Mouse (Mus musculus) kidney, embryonic 15.5 days (tissue): ENCODE measurements around the gene Ptpro. TPM values are rescaled to one million over a fixed set of nuclear protein-coding genes. Genes with fewer than 3 reads are reported as not detected.

ENCODE experiments used
- ATAC-seq: fragments of 200-750 bp; cut with Nextera tagmentation; replicated peaks from 2 replicates; pipeline ENCODE4 v1.8.0; 2017; ENCODE audit warnings: moderate TSS enrichment; ENCODE audit not compliant: low FRiP score
- H3K27ac ChIP-seq: fragments of 300-500 bp; sonication (generic); 2 replicates; pipeline ENCODE4 v1.5.1; 2015; ENCODE audit warnings: mild to moderate bottlenecking, inconsistent platforms
- H3K27me3 ChIP-seq: fragments of 300-500 bp; sonication (generic); 2 replicates; pipeline ENCODE4 v1.6.1; 2015; ENCODE audit warnings: inconsistent platforms
- H3K36me3 ChIP-seq: fragments of 300-500 bp; sonication (generic); 2 replicates; pipeline ENCODE4 v1.6.1; 2015; ENCODE audit warnings: inconsistent platforms
- H3K4me1 ChIP-seq: fragments of 300-500 bp; sonication (generic); 2 replicates; pipeline ENCODE4 v1.6.1; 2015; ENCODE audit warnings: inconsistent platforms
- H3K4me2 ChIP-seq: fragments of 300-500 bp; sonication (generic); 2 replicates; pipeline ENCODE4 v1.6.1; 2015; ENCODE audit warnings: moderate library complexity, mild to moderate bottlenecking, inconsistent platforms
- H3K4me3 ChIP-seq: fragments of 300-500 bp; sonication (generic); replicated peaks from 2 replicates; pipeline ENCODE4 v1.5.1; 2015; ENCODE audit warnings: mild to moderate bottlenecking, inconsistent platforms
- H3K9ac ChIP-seq: fragments of 300-500 bp; sonication (generic); 2 replicates; pipeline ENCODE4 v1.6.1; 2015; ENCODE audit warnings: mild to moderate bottlenecking, inconsistent platforms
- H3K9me3 ChIP-seq: fragments of 300-500 bp; sonication (generic); replicated peaks from 2 replicates; pipeline ENCODE4 v1.6.1; 2016; ENCODE audit warnings: inconsistent platforms
- WGBS: fragments of 180-500 bp; shearing (Covaris S2); methylation state at CpG from one replicate; pipeline ENCODE4 v1.1.7; 2015; ENCODE audit warnings: mixed read lengths; 5-methylcytosine and 5-hydroxymethylcytosine counted together
- polyA plus RNA-seq: library from polyadenylated mRNA; unstranded; fragments of >200 nt; fragmentation: Nextera tagmentation; extraction: Ambion mirVana; gene quantifications from 2 replicates; pipeline ENCODE4 v1.2.1, GENCODE M21; 2015

Ptpro gene
- polyA plus RNA-seq, 1 experiment from 2014 or later = 15.9 TPM

GRCm38 (mm10) chr6:137343688-137344441, 91.7 kb downstream of the Ptpro start:
- H3K9ac ChIP-seq = no peak overlapping the region
- no peak overlapping the region for H3K4me3 ChIP-seq
- H3K27me3 ChIP-seq = no peaks in the 10 kb centered on the region
- no peak overlapping the region for H3K4me2 ChIP-seq
- no peaks in the 10 kb centered on the region for H3K36me3 ChIP-seq
- ATAC-seq = peak; percentile 83
- no peaks in the 10 kb centered on the region for H3K9me3 ChIP-seq
- 46% methylated on average over 5 of the region's 5 CpGs for WGBS
- H3K4me1 ChIP-seq = no peaks in the 10 kb centered on the region
- H3K27ac ChIP-seq = no peak overlapping the region

GRCm38 (mm10) chr6:137360166-137360565, 108.0 kb downstream of the Ptpro start:
- 72% methylated on average over 7 of the region's 7 CpGs for WGBS
- Histone ChIP-seq H3K9me3 (no peaks in the 10 kb centered on the region), H3K4me2 (no peak overlapping the region), H3K4me1 (0 out of 2 replicates have a peak, but pooled peaks cover 4% of the 10 kb centered on the region), H3K36me3 (no peaks in the 10 kb centered on the region), H3K27ac (no peak overlapping the region), H3K4me3 (no peak overlapping the region), H3K27me3 (no peaks in the 10 kb centered on the region), H3K9ac (no peak overlapping the region)
- ATAC-seq = no peak

GRCm38 (mm10) chr6:137362216-137362615, 110.1 kb downstream of the Ptpro start:
- peak; percentile 62; the same call in 1 of the 2 replicates for ATAC-seq
- Histone ChIP-seq H3K27me3 (no peaks in the 10 kb centered on the region), H3K9me3 (no peaks in the 10 kb centered on the region), H3K9ac (no peak overlapping the region), H3K4me3 (no peak overlapping the region), H3K36me3 (no peaks in the 10 kb centered on the region), H3K4me2 (no peak overlapping the region), H3K27ac (no peak overlapping the region), H3K4me1 (0 out of 2 replicates have a peak, but pooled peaks cover 4% of the 10 kb centered on the region)
- WGBS = 53% methylated on average over 8 of the region's 8 CpGs

GRCm38 (mm10) chr6:137364681-137365080, 112.6 kb downstream of the Ptpro start:
- no peaks in the 10 kb centered on the region for H3K36me3 ChIP-seq
- no peak overlapping the region for H3K27ac ChIP-seq
- H3K4me1 ChIP-seq = 0 out of 2 replicates have a peak, but pooled peaks cover 4% of the 10 kb centered on the region
- H3K4me3 ChIP-seq = no peak overlapping the region
- no peak overlapping the region for H3K4me2 ChIP-seq
- no peak overlapping the region for H3K9ac ChIP-seq
- no peak for ATAC-seq
- 80% methylated on average over 5 of the region's 5 CpGs for WGBS
- H3K27me3 ChIP-seq = no peaks in the 10 kb centered on the region
- no peaks in the 10 kb centered on the region for H3K9me3 ChIP-seq

- Histone ChIP-seq H3K4me1 (peaks cover 8% of the 10 kb centered on the region; the same call in 1 of the 2 replicates), H3K4me3 (no peak overlapping the region), H3K27me3 (no peaks in the 10 kb centered on the region), H3K4me2 (no peak overlapping the region), H3K27ac (no peak overlapping the region), H3K36me3 (no peaks in the 10 kb centered on the region), H3K9me3 (no peaks in the 10 kb centered on the region), H3K9ac (no peak overlapping the region)
- WGBS = 85% methylated on average over 2 of the region's 2 CpGs
- ATAC-seq = no peak
These were observed 113.5 kb downstream of the Ptpro start for GRCm38 (mm10) chr6:137365637-137366036.

- H3K4me2 ChIP-seq = no peak overlapping the region
- H3K9me3 ChIP-seq = no peaks in the 10 kb centered on the region
- H3K27me3 ChIP-seq = no peaks in the 10 kb centered on the region
- peaks cover 7% of the 10 kb centered on the region; the same call in 1 of the 2 replicates for H3K4me1 ChIP-seq
- no peak overlapping the region for H3K4me3 ChIP-seq
- H3K9ac ChIP-seq = no peak overlapping the region
- no peaks in the 10 kb centered on the region for H3K36me3 ChIP-seq
- peak; percentile 71; the same call in 1 of the 2 replicates for ATAC-seq
- no peak overlapping the region for H3K27ac ChIP-seq
- WGBS = 50% methylated on average over 8 of the region's 8 CpGs
These were observed 118.6 kb downstream of the Ptpro start for GRCm38 (mm10) chr6:137370745-137371144.

- WGBS = 71% methylated on average over 6 of the region's 6 CpGs
- no peaks in the 10 kb centered on the region for H3K36me3 ChIP-seq
- ATAC-seq = no peak
These were observed 119.3 kb downstream of the Ptpro start for GRCm38 (mm10) chr6:137371455-137371854.

GRCm38 (mm10) chr6:137373920-137374319, 121.8 kb downstream of the Ptpro start:
- H3K27ac ChIP-seq = no peak overlapping the region
- no peak for ATAC-seq
- H3K9ac ChIP-seq = no peak overlapping the region
- no peak overlapping the region for H3K4me2 ChIP-seq
- H3K4me3 ChIP-seq = no peak overlapping the region
- H3K4me1 ChIP-seq = peaks cover 7% of the 10 kb centered on the region; the same call in 1 of the 2 replicates
- no peaks in the 10 kb centered on the region for H3K9me3 ChIP-seq
- WGBS = 88% methylated on average over 6 of the region's 6 CpGs
- no peaks in the 10 kb centered on the region for H3K27me3 ChIP-seq
- no peaks in the 10 kb centered on the region for H3K36me3 ChIP-seq

More at GRCm38 (mm10) chr6:137371455-137371854, 119.3 kb downstream of the Ptpro start:
- H3K27me3 ChIP-seq = no peaks in the 10 kb centered on the region
- H3K4me2 ChIP-seq = no peak overlapping the region
- H3K4me1 ChIP-seq = peaks cover 7% of the 10 kb centered on the region; the same call in 1 of the 2 replicates
- H3K9me3 ChIP-seq = no peaks in the 10 kb centered on the region
- H3K9ac ChIP-seq = no peak overlapping the region
- no peak overlapping the region for H3K4me3 ChIP-seq
- H3K27ac ChIP-seq = no peak overlapping the region

- Histone ChIP-seq H3K27ac (no peak overlapping the region), H3K4me3 (no peak overlapping the region), H3K9ac (no peak overlapping the region), H3K4me1 (peaks cover 7% of the 10 kb centered on the region), H3K27me3 (no peaks in the 10 kb centered on the region), H3K36me3 (no peaks in the 10 kb centered on the region), H3K9me3 (no peaks in the 10 kb centered on the region), H3K4me2 (no peak overlapping the region)
- ATAC-seq = no peak
- 29% methylated on average over 9 of the region's 9 CpGs for WGBS
These were observed 130.4 kb downstream of the Ptpro start for GRCm38 (mm10) chr6:137382546-137382945.

- WGBS = 87% methylated on average over 4 of the region's 4 CpGs
- Histone ChIP-seq H3K27me3 (no peaks in the 10 kb centered on the region), H3K4me2 (no peak overlapping the region)
These were observed 134.2 kb downstream of the Ptpro start for GRCm38 (mm10) chr6:137386344-137386743.

GRCm38 (mm10) chr6:137386935-137387334, 134.8 kb downstream of the Ptpro start:
- no peak overlapping the region for H3K27ac ChIP-seq
- H3K9ac ChIP-seq = no peak overlapping the region
- ATAC-seq = no peak
- no peak overlapping the region for H3K4me3 ChIP-seq
- no peaks in the 10 kb centered on the region for H3K9me3 ChIP-seq
- no peaks in the 10 kb centered on the region for H3K36me3 ChIP-seq
- 50% methylated on average over 4 of the region's 4 CpGs for WGBS
- H3K27me3 ChIP-seq = no peaks in the 10 kb centered on the region
- no peak overlapping the region for H3K4me2 ChIP-seq
- peaks cover 7% of the 10 kb centered on the region for H3K4me1 ChIP-seq

More at GRCm38 (mm10) chr6:137386344-137386743, 134.2 kb downstream of the Ptpro start:
- Histone ChIP-seq H3K36me3 (no peaks in the 10 kb centered on the region), H3K4me1 (peaks cover 7% of the 10 kb centered on the region), H3K9ac (no peak overlapping the region), H3K9me3 (no peaks in the 10 kb centered on the region), H3K27ac (no peak overlapping the region), H3K4me3 (no peak overlapping the region)
- no peak for ATAC-seq

GRCm38 (mm10) chr6:137395075-137395474, 143.0 kb downstream of the Ptpro start:
- Histone ChIP-seq H3K27ac (no peak overlapping the region), H3K9me3 (no peaks in the 10 kb centered on the region), H3K36me3 (no peaks in the 10 kb centered on the region), H3K4me1 (no peaks in the 10 kb centered on the region), H3K4me2 (no peak overlapping the region), H3K27me3 (no peaks in the 10 kb centered on the region), H3K4me3 (no peak overlapping the region), H3K9ac (no peak overlapping the region)
- 56% methylated on average over 7 of the region's 7 CpGs for WGBS
- no peak for ATAC-seq
